Mouse (Mus musculus) ovary, postnatal 10 days (tissue): ENCODE measurements at regions not wholly inside any gene's neighbourhood (a gene's known extent, or its start where the extent isn't known, plus 50 kb on each side); places are given as distances from the start of the nearest gene placed in this dataset.

Experiments
- DNase-seq: peaks from one replicate; pipeline ENCODE4 v3.0.0; 2022; ENCODE audit warnings: low spot score

GRCm38 (mm10) chr4:114720696-114721095, 100.8 kb upstream of the Gm12830 start:
- no peak for DNase-seq

- DNase-seq, result no peak
Measured at GRCm38 (mm10) chr4:114721386-114721785, 100.1 kb upstream of the Gm12830 start.

GRCm38 (mm10) chr4:114728235-114729000, 93.1 kb upstream of the Gm12830 start:
- DNase-seq, result no peak

- no peak for DNase-seq
Measured at GRCm38 (mm10) chr4:114733256-114734004, 88.1 kb upstream of the Gm12830 start.

- no peak for DNase-seq
Measured at GRCm38 (mm10) chr4:114738903-114739667, 82.4 kb upstream of the Gm12830 start.

- DNase-seq, result no peak
Measured at GRCm38 (mm10) chr4:114748131-114748530, 73.4 kb upstream of the Gm12830 start.

- no peak for DNase-seq
Measured at GRCm38 (mm10) chr4:114759837-114760236, 61.7 kb upstream of the Gm12830 start.

- no peak for DNase-seq
Measured at GRCm38 (mm10) chr4:114766643-114767393, 54.7 kb upstream of the Gm12830 start.
